Mouse (Mus musculus) frontal cortex, postnatal 10 days (tissue): Measurements from ENCODE around the gene Tmem189.

Source experiments
- DNase-seq, 2 experiments: peaks; one replicate each; pipeline ENCODE4 v3.0.0; 2022; ENCODE audit warnings: low spot score in 2 of 2, mixed read lengths in 1 of 2

Tmem189 gene

DNA sequence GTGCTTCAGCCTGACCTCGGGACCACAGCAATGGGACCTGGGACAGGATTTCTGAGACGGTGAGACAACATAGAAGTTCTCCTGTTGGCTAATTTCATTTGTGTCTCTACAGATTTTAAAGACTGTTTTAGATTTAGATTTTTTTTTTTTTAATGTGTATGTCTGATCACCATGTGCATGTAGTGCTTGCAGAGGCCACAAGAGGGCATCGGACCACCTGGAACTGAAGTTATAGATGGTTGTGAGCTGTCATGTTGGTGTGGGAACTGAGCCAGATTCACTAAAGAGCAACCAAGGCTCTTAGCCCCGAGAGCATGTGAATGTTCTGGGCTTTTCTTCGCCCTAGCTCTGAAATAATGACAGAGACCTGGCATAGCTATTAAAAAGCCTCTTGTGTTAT is 9.0 kb downstream of the Tmem189 start:
- DNase-seq = peak in 1 of 2 experiments; percentile 38

DNA sequence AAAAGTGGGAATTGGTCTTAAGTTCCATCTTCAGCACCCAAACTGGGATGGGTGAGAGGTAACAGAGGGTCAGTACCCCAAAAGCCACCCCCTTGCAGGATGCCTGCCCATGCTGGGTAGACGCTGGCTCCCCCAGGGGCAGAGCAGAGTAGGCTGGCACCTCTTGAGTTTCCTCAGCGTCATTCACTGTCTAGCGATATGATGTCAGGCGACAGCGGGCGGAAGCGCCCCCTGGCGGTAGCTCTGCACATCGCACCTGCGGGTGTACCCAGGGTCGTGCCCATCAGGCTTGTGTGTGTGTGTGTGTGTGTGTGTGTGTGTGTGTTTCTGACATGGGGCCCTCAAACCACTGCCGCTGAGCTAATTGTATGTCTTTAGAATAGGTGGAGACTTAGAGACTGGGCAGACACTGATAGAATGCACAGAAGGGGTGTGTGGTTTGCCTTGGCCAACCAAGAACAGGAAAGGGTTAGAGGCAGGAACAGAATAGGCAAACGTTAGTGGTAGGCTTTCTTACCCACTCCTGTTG is 9.7 kb downstream of the Tmem189 start:
- DNase-seq = peak; percentile 65 to 70

DNA sequence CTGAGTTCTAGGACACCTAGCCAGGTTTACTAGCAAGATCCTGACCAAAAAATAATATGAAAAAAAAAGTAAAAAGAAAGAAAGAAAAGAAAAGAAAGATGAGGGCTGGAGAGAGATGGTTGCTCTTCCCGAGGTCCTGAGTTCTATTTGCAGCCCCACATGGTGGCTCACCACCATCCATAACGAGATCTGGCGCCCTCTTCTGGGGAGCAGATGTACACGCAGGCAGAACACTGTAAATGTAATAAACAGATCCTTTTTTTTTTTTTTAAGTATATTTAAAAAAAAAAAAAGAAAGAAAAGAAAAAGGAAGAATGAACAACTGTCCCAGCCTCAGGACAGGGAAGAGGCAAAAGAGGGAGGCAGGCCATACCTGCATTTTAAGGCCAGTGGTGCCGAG is 11.0 kb downstream of the Tmem189 start:
- no peak for DNase-seq

DNA sequence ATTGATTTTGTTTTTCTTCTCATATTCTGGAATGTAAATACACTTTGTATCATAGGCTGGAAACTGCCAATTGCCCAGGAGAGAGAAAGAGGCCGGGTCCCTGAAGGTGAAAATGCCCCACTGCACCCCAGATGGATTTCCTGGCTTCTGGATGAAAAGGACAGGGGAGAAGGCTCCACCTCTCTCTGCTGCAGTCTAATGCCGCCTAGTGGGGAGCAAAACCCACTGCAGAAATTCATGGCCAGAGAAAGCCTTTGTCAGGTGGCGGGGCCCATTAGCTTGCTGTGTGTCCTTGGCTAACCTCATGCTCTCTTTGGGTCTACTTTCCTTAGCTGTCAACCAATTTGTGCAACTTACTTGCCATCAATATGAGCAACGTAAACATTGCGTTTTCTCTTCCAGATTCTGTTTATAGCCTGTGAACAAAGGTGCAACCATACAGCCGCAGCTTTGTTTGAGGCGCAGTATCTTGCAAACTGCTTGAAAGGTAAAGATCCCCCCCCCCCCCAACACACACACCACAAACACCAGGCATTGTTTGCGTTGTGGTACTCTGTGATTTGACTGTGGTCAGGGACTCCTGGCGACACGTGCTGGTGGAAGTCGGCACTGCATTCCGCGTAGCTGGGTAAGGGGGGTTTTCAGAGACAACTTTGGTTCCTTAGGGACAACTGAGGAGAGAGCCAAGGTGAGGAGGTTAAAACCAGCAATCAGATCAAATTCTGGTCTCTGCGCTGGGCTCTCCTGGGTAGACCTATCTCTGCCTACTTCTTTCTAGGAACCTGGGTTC is 14.3 kb downstream of the Tmem189 start:
- no peak for DNase-seq

DNA sequence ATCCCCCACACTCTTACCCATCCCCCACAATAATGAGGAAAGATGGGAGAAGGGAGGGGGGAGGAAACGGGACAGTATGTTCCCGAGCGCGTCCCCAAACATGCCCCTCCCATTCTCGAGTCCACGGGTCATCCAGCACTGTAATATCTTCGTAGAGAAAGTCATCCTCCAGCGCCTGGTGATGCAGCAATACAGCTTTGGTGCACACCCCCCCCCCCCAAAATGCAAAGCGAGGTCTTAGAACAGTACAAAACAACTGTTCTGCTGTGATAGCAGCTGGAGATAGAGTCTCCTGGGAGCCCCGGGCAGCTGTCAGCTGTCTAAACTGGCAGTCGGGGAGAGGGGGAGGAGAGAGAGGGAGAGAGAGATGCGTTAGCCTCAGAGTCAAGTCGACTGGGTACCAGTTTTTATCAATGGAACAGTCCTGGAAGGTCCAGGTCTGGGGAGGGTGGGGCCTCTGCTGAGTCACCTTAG is 17.4 kb downstream of the Tmem189 start:
- no peak for DNase-seq

DNA sequence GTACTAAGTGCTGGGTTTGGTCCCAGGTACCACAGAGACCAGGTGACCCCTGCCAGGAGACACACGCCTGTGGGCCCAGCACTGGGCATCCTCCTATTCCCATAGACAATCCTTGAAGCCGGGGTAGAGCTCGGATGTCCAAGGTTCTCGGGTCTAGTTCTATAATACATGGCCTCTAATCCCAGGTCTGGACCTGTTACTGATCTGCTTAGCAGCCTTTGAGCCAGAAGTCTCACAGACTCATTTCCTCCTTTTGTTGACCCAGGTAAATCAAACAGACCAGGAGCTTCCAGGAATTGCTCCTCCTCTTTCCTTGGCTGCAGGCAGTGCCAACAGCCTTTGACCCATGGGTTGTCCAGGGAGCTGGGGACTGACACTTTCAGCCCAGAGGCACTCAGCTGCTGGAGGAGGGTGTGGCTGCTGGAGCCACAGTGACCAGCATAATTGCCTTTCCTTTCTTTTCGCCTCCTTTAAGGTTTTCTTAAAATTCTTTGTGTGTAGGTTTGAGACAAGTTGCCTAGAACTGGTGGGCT is 18.5 kb downstream of the Tmem189 start:
- no peak for DNase-seq

DNA sequence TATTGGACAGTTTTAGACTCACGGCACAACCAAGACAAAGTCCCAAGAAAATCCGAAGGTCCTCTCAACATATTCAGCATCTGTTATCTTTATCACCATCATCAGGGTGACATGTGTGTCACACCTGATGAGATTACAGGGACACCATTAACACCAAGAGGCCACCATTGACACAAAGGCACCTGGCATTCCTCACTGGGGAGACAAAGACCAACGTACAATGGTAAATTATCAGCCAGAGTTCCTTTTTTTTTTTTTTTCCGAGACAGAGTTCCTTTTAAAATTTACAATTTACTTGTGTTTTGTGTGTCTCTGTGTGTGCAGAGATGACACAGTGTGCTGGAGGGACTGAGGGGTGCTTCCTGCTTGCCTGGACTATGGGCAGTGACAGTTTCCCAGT is 20.2 kb downstream of the Tmem189 start:
- DNase-seq = no peak

DNA sequence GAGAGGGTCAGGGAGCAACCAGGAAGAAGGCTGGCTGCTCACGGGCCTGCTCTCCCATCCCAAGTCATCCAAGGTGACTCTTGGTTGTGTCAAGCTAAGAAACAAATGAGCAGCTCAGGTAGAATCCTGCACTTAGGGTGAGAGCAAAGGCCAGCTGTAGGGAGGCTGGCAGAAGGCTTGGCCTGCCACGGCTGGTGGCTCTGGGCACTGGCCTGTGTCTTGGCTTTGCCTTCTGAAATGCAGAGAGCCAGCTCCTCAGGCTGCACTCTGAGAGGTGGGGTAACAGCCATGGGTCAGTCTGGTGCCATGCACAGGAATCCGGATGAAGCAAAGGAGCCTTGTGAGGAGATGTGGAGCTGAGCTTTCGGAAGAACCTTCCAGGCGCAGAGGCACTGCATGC is 21.2 kb downstream of the Tmem189 start:
- no peak for DNase-seq

DNA sequence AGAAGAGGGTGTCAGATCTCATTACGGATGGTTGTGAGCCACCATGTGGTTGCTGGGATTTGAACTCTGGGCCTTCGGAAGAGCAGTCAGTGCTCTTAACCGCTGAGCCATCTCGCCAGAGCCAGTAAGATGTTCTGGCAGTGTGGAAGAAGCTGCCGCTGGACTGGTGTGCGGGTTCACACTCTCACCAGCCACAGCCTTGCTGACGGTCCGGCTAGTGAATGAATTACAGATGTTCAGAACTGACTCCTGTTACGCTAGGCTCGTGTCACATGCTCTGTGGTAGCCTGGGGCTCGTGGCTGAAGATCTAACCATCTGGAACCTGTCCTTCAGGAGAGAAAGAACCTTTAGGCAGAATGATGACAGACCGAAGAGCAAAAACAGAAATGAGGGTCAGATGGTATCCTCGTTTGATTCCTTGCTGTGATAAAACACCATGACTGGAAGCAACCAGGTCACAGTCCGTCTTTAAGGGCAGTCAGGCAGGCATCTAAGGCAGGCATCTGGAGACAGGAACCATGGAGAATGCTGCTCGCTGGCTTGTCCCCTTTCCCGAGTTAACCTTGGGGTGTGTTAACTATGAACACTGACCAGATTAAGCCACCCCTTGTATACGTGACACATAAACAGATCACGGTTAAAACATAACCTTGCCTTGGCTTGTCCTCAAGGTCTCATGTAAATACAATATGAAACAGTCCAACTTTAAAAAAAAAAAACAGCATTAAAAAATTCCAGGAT is 23.5 kb downstream of the Tmem189 start:
- no peak for DNase-seq

DNA sequence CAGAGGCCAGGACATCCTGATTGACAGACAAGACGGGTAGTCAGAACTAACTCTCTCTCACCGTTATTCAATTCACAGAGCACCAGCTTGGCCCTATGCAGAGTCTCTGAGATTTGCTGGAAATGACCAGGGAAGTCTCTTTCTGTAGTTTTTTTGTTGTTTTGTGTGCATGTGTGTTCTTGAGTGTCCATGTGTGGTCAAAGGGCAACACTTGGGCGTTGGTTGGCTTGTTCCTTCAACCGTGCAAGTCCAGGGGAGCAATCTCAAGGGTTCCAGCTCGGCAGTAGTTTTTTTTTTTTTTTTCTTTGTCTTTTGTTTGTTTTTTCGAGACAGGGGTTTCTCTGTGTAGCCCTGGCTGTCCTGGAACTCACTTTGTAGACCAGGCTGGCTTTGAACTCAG is 26.9 kb downstream of the Tmem189 start:
- no peak for DNase-seq

DNA sequence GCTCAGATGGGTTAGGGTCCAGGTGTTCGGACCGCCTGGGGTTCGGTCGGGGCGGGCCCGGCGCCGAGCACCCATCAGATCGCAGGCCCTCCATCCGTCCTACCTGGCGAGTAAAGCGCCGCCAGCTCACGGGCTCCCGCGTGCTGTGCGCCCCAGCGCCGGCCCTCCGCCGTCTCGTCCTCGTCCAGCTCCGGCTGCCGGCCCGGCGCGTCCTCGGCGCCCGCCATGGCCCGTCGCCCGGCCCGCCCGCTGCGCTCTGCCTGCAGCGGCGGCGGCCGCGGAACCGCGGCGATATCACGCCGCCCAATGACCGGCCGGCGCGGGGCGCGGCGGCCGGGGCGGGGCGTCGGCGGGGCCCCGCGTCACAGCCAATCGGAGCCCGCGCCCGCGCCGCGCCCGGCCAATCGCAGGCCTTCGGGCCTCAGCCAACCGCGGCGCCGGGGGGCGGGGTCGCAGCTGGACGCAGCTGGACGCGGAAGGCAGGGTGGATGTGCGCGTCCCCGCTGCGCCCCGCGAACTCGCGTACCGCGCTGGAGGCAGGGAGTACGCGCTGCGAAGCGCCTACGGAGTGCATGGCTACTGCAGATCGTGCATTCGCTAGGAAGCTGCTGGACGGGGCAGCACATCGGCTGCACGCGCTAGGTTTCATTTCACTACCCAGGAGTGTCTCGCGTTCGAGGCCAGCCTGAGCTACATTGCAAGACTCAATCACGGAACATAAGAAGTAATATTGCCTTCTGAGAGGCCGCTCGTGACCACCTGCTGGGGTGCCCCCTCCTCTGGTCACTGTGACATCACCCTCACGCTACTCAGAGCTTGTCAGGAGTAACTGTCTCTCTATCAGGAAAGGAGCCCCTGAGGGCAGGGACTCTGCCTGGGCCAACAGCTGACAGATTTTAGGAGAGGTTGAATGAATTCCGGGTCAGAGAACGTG is 28.1 kb downstream of the Tmem189 start, which contains the start of gene Gm20431:
Gm20431 (minus strand) TSS at position 227 of the 934 bp plus-strand sequence.
- DNase-seq = peak; percentile 93 to 94

DNA sequence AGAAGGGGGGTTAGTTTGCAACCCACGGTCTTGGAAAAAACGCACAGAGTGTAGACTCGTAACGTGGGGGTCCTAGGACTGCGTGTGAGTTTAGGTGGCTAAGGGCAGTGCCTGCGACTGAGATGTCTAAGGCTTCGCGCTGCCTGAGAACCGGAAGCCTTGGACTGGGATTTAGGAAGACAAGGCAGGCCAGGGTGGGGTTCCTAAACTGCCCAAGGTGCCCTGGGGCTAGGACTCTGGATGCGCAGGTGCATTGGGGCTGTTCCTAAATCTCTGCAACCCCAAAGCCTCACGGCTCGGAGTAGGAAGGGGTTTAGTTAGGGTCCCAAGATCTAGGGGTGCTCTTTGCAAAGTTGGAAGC is 29.0 kb downstream of the Tmem189 start:
- no peak for DNase-seq

DNA sequence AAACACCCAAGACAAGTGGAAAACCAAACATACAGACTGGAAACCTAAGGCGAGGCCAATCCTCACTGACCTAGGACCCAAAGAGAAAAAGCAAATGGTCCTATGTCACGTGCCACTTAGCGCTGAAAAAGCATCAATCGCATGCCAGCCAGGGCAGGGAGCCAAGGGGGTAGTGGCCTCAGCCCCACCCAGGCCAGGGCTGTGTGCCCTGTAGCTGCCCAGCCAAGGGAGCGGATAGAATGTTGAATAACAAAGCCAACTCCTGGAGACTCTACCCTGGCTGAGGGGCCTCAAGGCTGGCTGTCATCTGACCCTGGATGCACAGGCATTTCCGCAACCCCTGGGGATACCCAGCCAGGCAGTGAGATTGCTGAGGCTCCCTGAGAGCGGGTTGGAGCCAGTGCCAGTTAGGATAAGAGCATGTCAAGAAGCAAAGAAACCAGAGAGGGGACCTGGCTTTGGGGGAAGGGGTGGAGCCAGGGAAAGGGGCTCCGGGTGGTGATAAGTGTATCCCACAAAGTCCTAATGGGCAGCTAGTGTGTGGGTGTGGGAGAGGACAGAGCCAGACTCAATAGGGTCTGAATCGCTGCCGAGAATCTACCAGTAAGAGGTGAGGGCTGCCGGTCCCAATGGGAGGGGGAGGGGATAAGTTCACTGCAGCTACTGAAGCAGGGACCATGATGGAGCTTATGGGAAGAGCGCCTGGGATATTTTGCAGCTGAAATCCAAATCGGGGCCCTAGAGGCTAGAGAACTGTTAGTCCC is 29.6 kb downstream of the Tmem189 start:
- DNase-seq = peak in 1 of 2 experiments; percentile 49

DNA sequence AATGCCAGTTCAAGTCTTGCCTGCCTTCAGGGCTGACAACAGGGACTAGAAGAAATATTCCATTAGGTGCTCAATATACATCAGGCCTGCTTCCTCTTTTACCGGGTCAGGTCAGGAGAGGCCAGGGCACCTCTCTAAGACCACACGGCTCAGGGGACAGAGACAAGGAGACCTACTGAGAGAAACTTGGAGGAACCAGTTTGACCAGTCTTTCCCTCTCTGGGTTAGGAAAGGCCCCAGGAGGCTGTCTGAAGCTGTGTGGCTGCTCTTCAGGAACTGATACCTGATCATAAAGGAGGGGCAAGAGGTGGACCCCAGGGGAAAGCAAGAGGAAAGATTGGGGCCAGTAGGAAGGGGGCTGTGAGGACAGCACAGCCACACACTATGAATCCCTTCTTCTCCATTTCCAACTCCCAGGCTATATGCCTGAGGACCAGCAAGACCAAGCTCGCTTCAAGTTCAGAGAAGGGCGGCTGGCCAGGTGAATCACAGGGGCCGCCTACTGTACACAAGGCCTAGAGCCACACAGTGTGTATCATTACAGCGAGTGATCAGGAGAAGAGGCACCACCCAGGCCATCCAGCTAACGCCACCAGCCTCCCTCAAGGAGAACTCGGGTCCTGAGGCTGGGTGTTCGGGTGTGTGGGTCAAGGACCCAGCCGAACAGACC is 30.3 kb downstream of the Tmem189 start:
- DNase-seq = no peak

DNA sequence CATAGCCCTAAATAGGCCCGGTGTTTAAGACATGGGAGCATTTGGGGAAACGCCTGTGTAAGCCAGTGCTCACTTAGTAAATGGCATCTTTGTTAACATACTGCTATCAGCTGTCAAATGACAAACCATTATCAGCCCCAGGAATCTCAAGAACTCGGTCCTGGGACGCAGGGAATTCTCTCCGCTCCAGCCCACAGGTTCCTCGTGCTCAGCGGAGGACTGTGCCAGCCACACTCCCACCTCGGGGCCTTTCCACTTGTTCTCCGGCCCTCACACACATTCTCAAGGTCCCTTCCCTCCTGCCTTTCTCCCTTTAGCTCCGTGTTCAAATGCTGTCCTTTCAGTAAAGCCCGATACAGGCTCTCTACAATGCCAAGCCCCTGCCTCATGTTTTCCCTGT is 30.9 kb downstream of the Tmem189 start:
- no peak for DNase-seq

DNA sequence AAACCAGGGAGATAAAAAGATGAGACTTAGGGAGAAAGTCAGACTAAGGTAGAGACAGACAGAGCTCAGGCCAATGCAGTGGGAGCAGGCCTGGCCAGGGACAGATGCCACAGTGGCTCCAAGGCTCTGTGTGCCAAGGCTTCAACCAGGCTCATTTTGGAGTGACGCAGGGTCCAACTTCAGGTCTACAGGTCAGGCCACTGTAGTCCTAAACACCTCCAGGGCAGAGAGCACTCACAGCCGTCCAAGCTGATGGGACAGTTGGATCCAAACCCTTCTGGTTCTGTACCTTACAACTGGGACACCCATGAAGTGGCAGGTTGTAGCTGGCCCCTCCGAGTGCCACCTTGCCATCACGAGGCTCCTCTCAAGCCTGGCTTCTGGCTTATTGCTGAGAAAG is 31.6 kb downstream of the Tmem189 start:
- DNase-seq = no peak

DNA sequence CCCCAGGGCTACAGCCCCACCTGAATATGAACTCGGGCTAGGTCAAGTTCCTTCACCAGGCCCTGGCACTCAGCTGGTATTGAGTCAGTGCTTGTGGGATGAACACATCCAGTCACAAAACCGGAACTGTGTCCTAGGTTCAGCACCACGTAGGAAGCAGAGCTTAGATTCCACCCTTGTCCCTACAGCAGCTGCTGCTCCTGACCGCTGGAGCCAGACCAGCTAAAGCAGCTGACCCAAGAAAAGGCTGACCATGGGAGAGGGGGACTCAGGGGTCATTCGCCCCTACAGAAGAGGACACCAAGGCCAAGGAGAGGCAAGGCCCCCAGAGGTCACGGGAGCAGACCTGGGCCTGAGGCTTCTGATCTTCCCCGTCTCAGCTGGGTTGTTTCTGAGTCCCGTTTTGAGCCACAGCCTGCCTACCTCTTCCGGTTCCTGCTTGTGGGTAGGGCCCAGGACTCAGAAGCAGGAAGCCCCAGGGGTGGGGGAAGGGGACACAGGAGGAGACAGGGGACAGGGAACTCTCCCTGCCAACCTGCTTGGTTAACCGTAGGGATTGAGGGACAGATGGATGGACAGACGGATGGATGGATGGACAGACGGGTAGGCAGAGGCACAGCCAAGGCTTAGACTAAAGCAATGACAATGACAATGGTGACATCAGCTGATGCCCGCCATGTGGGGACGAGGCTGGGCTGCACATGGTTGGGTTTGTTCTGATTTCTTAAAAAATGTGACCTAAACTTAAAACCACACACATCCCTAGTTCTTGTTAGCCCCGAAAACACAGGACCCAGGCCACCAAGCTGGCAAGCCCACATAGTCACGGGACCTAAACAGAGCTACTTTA is 32.8 kb downstream of the Tmem189 start:
- DNase-seq = no peak

DNA sequence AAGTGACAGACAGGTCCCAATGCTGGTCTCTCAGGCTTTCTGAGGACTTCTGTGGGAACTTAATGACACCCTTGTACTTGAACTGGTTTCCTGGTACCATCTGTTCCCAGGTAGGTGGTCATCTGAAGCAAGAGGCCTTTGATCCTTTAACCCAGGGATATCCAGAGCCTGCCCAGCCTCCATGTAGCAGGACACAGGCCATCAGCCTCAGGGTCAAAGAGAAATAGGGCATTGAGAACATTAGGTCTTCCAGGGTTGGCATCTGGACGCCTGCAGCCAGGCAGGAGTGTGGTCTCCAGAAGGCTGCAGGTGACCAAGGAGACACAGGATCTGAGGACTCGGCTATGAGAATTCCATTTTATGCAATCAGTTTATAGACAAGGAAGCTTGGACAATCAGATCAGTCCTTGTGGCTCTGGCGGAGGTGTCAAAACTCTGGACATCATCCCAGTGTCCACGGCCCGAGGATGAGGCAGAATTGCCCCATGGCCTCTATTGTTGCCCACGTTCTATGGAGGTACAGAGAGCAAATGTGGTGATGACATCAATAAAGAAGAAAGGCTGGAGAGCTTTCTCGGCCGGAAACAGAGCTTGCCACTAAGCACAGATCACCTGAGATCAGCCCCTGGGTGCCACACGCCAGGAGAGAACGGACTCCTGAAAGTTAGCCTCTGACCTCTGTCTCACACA is 34.6 kb downstream of the Tmem189 start:
- no peak for DNase-seq

DNA sequence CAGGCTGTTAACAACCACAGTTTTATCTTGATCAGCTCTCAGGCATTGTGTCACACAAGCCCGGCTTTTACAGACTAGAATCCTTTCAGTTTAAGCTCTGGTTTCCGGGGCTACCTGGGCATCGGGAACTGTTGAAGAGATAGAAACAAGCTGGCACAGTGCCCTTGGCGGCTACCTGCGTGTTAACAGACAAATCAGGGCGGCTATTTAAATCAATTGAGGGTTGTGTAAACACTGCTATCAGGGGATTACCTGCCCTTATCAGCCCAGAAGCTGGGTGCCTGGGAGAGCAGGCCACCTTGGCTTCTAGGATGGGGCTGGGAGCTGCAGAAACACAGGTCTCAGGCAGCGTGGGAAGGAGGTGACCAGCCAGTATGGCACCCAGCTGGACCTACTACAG is 36.9 kb downstream of the Tmem189 start:
- DNase-seq = no peak
